15 mouse cellular contexts compared by ENCODE assay signal in the genomic region with DNA sequence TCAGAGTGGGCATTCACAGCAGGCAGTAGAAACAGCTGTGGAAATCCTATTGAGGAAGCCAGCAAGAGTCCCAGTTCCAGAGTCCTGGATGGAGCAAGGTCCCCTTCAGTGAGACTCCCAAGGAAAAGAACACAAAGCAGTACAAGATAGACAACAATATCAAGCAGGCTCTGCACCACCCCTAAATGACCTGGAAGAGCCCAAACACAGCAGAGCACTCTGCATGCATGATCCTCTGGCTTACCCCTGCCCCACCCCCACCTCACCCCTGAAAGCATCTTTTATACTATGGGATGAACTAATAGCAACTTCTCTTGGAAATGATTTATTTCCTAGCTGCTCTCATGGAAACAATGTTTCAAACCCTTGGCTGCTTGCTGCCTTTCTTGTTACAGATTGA.
"Had no signal": no experiment of that assay in that cellular context is flagged by ENCODE, and none has a peak within 500 bp of the region (broad histone marks: within the 10 kb centered on the region; RNA-seq: fewer than 3 reads in every experiment).

No protein-coding gene starts in this region.

- DNase-seq: kidney, adult 2 months; kidney, postnatal 36 days; left cerebral cortex, postnatal 4 days; lung, adult 2 months; lung, postnatal 36 days; retina, postnatal 1 day; right cerebral cortex, postnatal 4 days; spleen, adult 18-20 months; thymus, adult 18-20 months; thymus, postnatal 14 days had no signal

- H3K4me3 ChIP-seq: layer of hippocampus, adult 2 months; liver, embryonic 15.5 days had no signal

- H3K9ac ChIP-seq: liver, embryonic 15.5 days had no signal

- H3K4me2 ChIP-seq: liver, embryonic 11.5 days; liver, embryonic 15.5 days had no signal

- H3K27me3 ChIP-seq: liver, embryonic 15.5 days had no signal

- H3K9me3 ChIP-seq: liver, embryonic 15.5 days had no signal

- H3K4me1 ChIP-seq: liver, embryonic 15.5 days had no signal

- ATAC-seq: intestine, embryonic 16.5 days; lung, postnatal 0 days had no signal

- H3K36me3 ChIP-seq: liver, embryonic 15.5 days had no signal

- H3K27ac ChIP-seq: layer of hippocampus, adult 2 months; liver, embryonic 15.5 days had no signal
